Mouse (Mus musculus) kidney, adult 9 months (tissue): ENCODE results near the gene Gm20909.
"Not testable (repeated sequence)": the region's sequence is repeated elsewhere in the genome, so short reads cannot be mapped to it uniquely, and the experiment has no call there.

ENCODE experiments used
- DNase-seq: peaks from one replicate; pipeline ENCODE4 v3.0.0; 2022

Gene Gm20909

GRCm38 (mm10) chrY:21164270-21164669, at the start of gene Gm20909:
Gm20909 (plus strand) TSS chrY:21164570.
- DNase-seq = not testable (repeated sequence)
